Mouse (Mus musculus) fat pad, adult 2 months (tissue): ENCODE measurements around the gene Pnpla6.

Experiments
- DNase-seq: peaks from one replicate; pipeline ENCODE4 v3.0.0-alpha.2; 2011; ENCODE audit warnings: low read depth, low spot score; ENCODE audit errors: extremely low read depth

Pnpla6 gene

GRCm38 (mm10) chr8:3515260-3515671 is at the start of gene Pnpla6:
TSS of gene Pnpla6 (plus strand) at chr8:3515384.
- DNase-seq: peak; percentile 7

- DNase-seq: peak; percentile 80
Measured at GRCm38 (mm10) chr8:3467006-3467885, 47.9 kb upstream of the Pnpla6 start, which contains the start of gene Pex11g. TSS of gene Pex11g (minus strand) at chr8:3467680.

- no peak for DNase-seq
Measured at GRCm38 (mm10) chr8:3467886-3468545, 47.2 kb upstream of the Pnpla6 start.

- DNase-seq: no peak
Measured at GRCm38 (mm10) chr8:3468838-3469237, 46.3 kb upstream of the Pnpla6 start.

- no peak for DNase-seq
Measured at GRCm38 (mm10) chr8:3470562-3470961, 44.6 kb upstream of the Pnpla6 start, which contains the start of gene Tex45. TSS of gene Tex45 (plus strand) at chr8:3470862.

GRCm38 (mm10) chr8:3475715-3476429 is 39.3 kb upstream of the Pnpla6 start:
- DNase-seq: no peak

GRCm38 (mm10) chr8:3480221-3480785 is 34.9 kb upstream of the Pnpla6 start:
- DNase-seq: peak; percentile 78

GRCm38 (mm10) chr8:3481605-3482004 is 33.6 kb upstream of the Pnpla6 start:
- no peak for DNase-seq

- no peak for DNase-seq
Measured at GRCm38 (mm10) chr8:3482240-3482740, 32.9 kb upstream of the Pnpla6 start.

GRCm38 (mm10) chr8:3483546-3483945 is 31.6 kb upstream of the Pnpla6 start:
- no peak for DNase-seq

- no peak for DNase-seq
Measured at GRCm38 (mm10) chr8:3485192-3485591, 30.0 kb upstream of the Pnpla6 start.

GRCm38 (mm10) chr8:3492901-3493844 is 22.0 kb upstream of the Pnpla6 start, which contains the start of gene Zfp358:
TSS of gene Zfp358 (plus strand) at chr8:3493138.
- no peak for DNase-seq

- no peak for DNase-seq
Measured at GRCm38 (mm10) chr8:3493845-3494208, 21.4 kb upstream of the Pnpla6 start.

GRCm38 (mm10) chr8:3495578-3496427 is 19.4 kb upstream of the Pnpla6 start:
- DNase-seq: no peak

GRCm38 (mm10) chr8:3496428-3496748 is 18.8 kb upstream of the Pnpla6 start:
- DNase-seq: no peak

GRCm38 (mm10) chr8:3498583-3498982 is 16.6 kb upstream of the Pnpla6 start:
- DNase-seq: no peak

GRCm38 (mm10) chr8:3499751-3500150 is 15.4 kb upstream of the Pnpla6 start:
- no peak for DNase-seq

GRCm38 (mm10) chr8:3500235-3501090 is 14.7 kb upstream of the Pnpla6 start, which contains the start of gene Mcoln1:
TSS of gene Mcoln1 (plus strand) at chr8:3500457.
- DNase-seq: no peak
